Mouse (Mus musculus) heart, embryonic 12.5 days (tissue): Measurements from ENCODE around the gene Syngap1. TPM values are rescaled to one million over a fixed set of nuclear protein-coding genes. Genes with fewer than 3 reads are reported as not detected.

ENCODE experiments used
- ATAC-seq: fragments of 200-750 bp; cut with Nextera tagmentation; 2 replicates; pipeline ENCODE4 v1.8.0; 2017; ENCODE audit warnings: moderate TSS enrichment, moderate library complexity; ENCODE audit not compliant: insufficient number of reproducible peaks, low FRiP score
- H3K27ac ChIP-seq: fragments of 300-500 bp; sonication (generic); 2 replicates; pipeline ENCODE4 v1.5.1; 2016; ENCODE audit warnings: mild to moderate bottlenecking, moderate library complexity; ENCODE audit not compliant: poor library complexity, severe bottlenecking
- H3K27me3 ChIP-seq: fragments of 300-500 bp; sonication (generic); replicated peaks from 2 replicates; pipeline ENCODE4 v1.6.1; 2016; ENCODE audit warnings: mild to moderate bottlenecking, moderate library complexity
- H3K36me3 ChIP-seq: fragments of 300-500 bp; sonication (generic); 2 replicates; pipeline ENCODE4 v1.6.1; 2016; ENCODE audit warnings: mild to moderate bottlenecking, moderate library complexity
- H3K4me1 ChIP-seq: fragments of 300-500 bp; sonication (generic); replicated peaks from 2 replicates; pipeline ENCODE4 v1.6.1; 2016; ENCODE audit warnings: mild to moderate bottlenecking
- H3K4me2 ChIP-seq: fragments of 300-500 bp; sonication (generic); 2 replicates; pipeline ENCODE4 v1.6.1; 2016; ENCODE audit warnings: mild to moderate bottlenecking, moderate library complexity
- H3K4me3 ChIP-seq: fragments of 300-500 bp; sonication (generic); 2 replicates; pipeline ENCODE4 v1.5.1; 2016; ENCODE audit warnings: mild to moderate bottlenecking
- H3K9ac ChIP-seq: fragments of 300-500 bp; sonication (generic); 2 replicates; pipeline ENCODE4 v1.6.1; 2016; ENCODE audit warnings: mild to moderate bottlenecking, moderate library complexity
- H3K9me3 ChIP-seq: fragments of 300-500 bp; sonication (generic); replicated peaks from 2 replicates; pipeline ENCODE4 v1.6.1; 2016; ENCODE audit warnings: mild to moderate bottlenecking, moderate library complexity
- WGBS: fragments of 180-500 bp; shearing (Covaris S2); methylation state at CpG from one replicate; pipeline ENCODE4 v1.1.7; 2016; 5-methylcytosine and 5-hydroxymethylcytosine counted together
- polyA plus RNA-seq: library from polyadenylated mRNA; unstranded; fragments of >200 nt; fragmentation: Nextera tagmentation; extraction: Ambion mirVana; gene quantifications from 2 replicates; pipeline ENCODE4 v1.2.1, GENCODE M21; 2016

Syngap1 gene
- polyA plus RNA-seq, 1 experiment from 2014 or later = 2.2 TPM

GRCm38 (mm10) chr17:26948316-26949050 lies 7.4 kb downstream of the Syngap1 start:
- under 1% methylated on average over 23 of the region's 87 CpGs for WGBS
- no peak for ATAC-seq
- H3K4me3 ChIP-seq = peak overlapping the region; percentile 92
- peak overlapping the region; percentile 100 for H3K4me2 ChIP-seq
- H3K27ac ChIP-seq = peak overlapping the region; percentile 68
- no peaks in the 10 kb centered on the region for H3K9me3 ChIP-seq
- H3K27me3 ChIP-seq = no peaks in the 10 kb centered on the region
- H3K4me1 ChIP-seq = peaks cover 76% of the 10 kb centered on the region
- no peaks in the 10 kb centered on the region for H3K36me3 ChIP-seq
- H3K9ac ChIP-seq = peak overlapping the region; percentile 93

DNA sequence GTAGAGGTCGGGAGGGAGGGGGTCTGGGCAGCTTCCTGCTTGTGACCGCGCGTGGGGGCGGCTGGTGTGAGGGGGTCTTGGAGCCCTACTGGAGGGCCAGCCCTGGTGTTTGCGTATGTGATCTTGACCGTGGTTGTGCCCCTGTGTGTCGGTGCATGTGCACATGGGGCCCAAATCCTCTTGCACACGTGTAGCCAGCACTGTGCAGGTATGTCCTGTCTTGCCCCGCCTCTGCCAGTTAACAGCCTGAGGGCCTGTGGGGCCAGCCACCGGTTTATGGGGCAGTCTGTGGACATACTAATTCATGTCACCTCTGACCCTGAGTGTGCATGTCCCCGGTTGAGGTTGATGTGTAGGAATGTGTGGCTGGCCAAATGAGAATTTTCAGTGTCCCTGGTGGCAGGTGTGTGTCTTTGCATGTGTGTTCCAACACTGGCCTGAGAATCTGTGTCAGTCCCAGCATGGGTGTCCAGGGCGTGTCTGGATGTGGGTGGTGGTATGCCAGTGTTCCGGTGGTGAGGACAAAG lies 8.1 kb downstream of the Syngap1 start:
- peak overlapping the region; percentile 68; the same call in 1 of the 2 replicates for H3K27ac ChIP-seq
- no peaks in the 10 kb centered on the region for H3K27me3 ChIP-seq
- H3K4me1 ChIP-seq = peaks cover 82% of the 10 kb centered on the region
- H3K4me2 ChIP-seq = peak overlapping the region; percentile 100
- peak overlapping the region; percentile 93 for H3K9ac ChIP-seq
- ATAC-seq = 0 out of 2 replicates have a peak, but pooled peaks have one; percentile 3
- WGBS = 12% methylated on average over 13 of the region's 14 CpGs
- H3K9me3 ChIP-seq = no peaks in the 10 kb centered on the region
- peak overlapping the region; percentile 92 for H3K4me3 ChIP-seq
- H3K36me3 ChIP-seq = no peaks in the 10 kb centered on the region

DNA sequence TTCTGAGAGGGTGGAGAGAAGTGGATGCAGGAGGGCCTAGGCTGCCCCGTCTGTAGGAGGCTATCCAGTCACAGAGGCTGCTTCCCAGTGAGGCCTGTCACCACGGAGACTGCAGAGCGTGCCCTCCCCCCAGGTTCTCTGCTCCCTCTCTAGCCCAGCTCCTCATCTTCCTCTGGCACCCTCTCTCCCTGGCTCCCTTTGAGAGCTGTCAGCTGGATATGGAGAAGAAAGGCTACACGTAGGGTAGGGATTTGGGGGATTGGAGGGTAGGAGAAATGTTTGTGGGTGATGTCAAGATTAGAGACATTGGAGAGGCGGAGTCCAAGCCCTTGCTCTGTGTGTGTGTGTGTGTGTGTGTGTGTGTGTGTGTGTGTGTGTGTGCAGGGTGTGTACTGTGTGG lies 8.8 kb downstream of the Syngap1 start:
- ATAC-seq = no peak
- Histone ChIP-seq H3K9me3 (no peaks in the 10 kb centered on the region), H3K4me1 (peaks cover 88% of the 10 kb centered on the region), H3K9ac (0 out of 2 replicates have a peak overlapping the region, but pooled peaks have one; percentile 17), H3K27me3 (no peaks in the 10 kb centered on the region), H3K4me2 (peak overlapping the region; percentile 100), H3K27ac (peak overlapping the region; percentile 68), H3K4me3 (no peak overlapping the region), H3K36me3 (no peaks in the 10 kb centered on the region)
- WGBS = 48% methylated on average over 5 of the region's 5 CpGs

DNA sequence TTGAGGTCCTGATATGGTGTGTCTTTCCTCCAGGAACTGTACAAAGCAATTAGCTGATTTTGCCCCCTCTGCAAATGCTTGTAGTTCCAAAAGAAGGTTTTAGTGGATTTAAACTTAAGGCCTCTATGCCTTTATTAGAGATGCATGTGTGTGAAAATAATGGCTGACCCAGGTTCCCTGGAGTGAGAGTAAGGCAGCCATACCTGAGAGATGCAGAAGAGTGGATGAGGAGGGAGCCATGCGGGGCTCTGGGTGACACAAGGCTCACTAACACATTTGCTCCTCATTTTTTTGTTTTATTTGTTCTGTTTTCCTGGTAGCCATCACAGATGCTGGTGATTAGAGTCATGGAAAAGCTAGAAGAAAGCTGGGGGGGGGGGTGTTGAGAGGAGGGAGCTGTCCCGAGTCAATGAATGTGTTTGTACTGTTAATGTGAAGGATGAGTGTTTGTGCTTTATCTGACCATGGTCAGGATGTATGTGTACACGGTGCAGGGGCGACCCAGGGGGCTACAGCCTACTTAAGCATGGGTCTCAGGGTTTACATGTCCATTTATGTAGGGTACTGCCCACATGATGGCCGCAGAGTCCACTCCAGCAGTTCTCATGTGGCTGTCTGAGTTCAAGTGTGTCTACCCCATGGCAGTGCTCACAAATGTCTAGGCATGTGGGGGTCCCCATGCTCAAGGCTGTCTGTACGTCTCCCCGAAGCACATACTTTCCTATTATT lies 9.7 kb downstream of the Syngap1 start:
- no peak overlapping the region; the same call in 1 of the 2 replicates for H3K27ac ChIP-seq
- peak overlapping the region; percentile 66; the same call in 1 of the 2 replicates for H3K9ac ChIP-seq
- peak overlapping the region; percentile 75 for H3K4me2 ChIP-seq
- peak overlapping the region; percentile 40 for H3K4me3 ChIP-seq
- peaks cover 88% of the 10 kb centered on the region for H3K4me1 ChIP-seq
- 38% methylated on average over 7 of the region's 7 CpGs for WGBS
- no peak for ATAC-seq
- peaks cover 8% of the 10 kb centered on the region; the same call in 1 of the 2 replicates for H3K36me3 ChIP-seq
- H3K27me3 ChIP-seq = no peaks in the 10 kb centered on the region
- H3K9me3 ChIP-seq = no peaks in the 10 kb centered on the region

GRCm38 (mm10) chr17:26951406-26951805 lies 10.4 kb downstream of the Syngap1 start:
- peaks cover 11% of the 10 kb centered on the region for H3K36me3 ChIP-seq
- 0 out of 2 replicates have a peak, but pooled peaks have one; percentile 23 for ATAC-seq
- no peak overlapping the region; the same call in 1 of the 2 replicates for H3K27ac ChIP-seq
- H3K4me1 ChIP-seq = peaks cover 83% of the 10 kb centered on the region
- H3K4me3 ChIP-seq = peak overlapping the region; percentile 40
- 2% methylated on average over 10 of the region's 11 CpGs for WGBS
- H3K9me3 ChIP-seq = no peaks in the 10 kb centered on the region
- H3K27me3 ChIP-seq = no peaks in the 10 kb centered on the region
- H3K4me2 ChIP-seq = peak overlapping the region; percentile 75
- H3K9ac ChIP-seq = peak overlapping the region; percentile 66

DNA sequence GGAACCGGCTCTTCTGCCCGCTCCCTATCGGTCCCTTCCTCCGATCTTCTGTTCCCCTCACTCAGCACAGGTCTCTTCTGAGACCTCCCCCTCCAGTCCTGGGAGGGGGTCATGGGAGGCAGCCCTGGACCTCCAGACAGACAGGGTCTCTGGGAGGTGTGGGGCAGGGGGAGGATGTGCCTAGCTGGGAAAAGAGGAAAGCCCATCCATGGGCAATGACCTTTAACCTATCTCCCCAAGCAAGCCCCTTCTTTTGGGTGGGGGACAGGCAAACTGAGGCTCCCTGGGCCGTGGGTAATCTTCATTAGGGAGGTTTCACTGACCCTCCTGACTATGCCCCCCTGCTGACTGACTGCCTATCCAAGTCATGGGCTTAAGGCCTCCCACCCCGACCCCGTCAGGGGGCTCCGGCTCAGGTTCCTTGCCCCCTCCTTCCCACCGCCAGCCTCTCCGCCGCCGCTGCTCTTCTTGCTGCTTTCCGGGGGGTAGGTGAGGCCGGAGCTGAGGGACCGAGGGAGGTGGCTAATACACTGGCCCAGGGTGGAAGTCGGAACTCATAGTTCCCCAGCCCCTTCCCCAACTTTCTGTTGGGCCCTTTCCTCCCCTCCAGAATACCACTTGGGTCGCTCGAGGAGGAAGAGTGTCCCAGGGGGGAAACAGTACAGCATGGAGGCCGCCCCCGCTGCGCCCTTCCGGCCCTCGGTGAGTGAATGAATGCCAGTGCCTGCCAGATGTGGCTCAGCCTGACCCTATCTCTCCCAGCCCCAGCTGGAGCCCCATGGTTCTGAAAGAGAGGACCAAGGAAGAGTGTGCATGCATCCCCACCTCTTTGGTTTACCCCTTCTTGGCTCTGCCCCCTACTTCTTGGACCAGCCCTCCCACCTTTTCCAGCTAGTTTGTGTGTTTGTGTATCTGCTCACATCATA lies 11.2 kb downstream of the Syngap1 start:
- H3K9ac ChIP-seq = peak overlapping the region; percentile 66
- H3K27ac ChIP-seq = peak overlapping the region; percentile 95
- no peaks in the 10 kb centered on the region for H3K27me3 ChIP-seq
- peaks cover 79% of the 10 kb centered on the region for H3K4me1 ChIP-seq
- H3K9me3 ChIP-seq = no peaks in the 10 kb centered on the region
- H3K4me3 ChIP-seq = peak overlapping the region; percentile 40
- H3K36me3 ChIP-seq = peaks cover 18% of the 10 kb centered on the region
- peak overlapping the region; percentile 75 for H3K4me2 ChIP-seq
- ATAC-seq = no peak
- 5% methylated on average over 23 of the region's 23 CpGs for WGBS

- H3K36me3 ChIP-seq = peaks cover 28% of the 10 kb centered on the region
- H3K4me3 ChIP-seq = peak overlapping the region; percentile 33; the same call in 1 of the 2 replicates
- WGBS = 22% methylated on average over 6 of the region's 6 CpGs
- peak overlapping the region; percentile 95 for H3K27ac ChIP-seq
- H3K9me3 ChIP-seq = no peaks in the 10 kb centered on the region
- peak overlapping the region; percentile 66; the same call in 1 of the 2 replicates for H3K9ac ChIP-seq
- peaks cover 73% of the 10 kb centered on the region for H3K4me1 ChIP-seq
- H3K4me2 ChIP-seq = peak overlapping the region; percentile 75
- H3K27me3 ChIP-seq = no peaks in the 10 kb centered on the region
- no peak for ATAC-seq
Observed at GRCm38 (mm10) chr17:26953201-26953600, 12.1 kb downstream of the Syngap1 start.

DNA sequence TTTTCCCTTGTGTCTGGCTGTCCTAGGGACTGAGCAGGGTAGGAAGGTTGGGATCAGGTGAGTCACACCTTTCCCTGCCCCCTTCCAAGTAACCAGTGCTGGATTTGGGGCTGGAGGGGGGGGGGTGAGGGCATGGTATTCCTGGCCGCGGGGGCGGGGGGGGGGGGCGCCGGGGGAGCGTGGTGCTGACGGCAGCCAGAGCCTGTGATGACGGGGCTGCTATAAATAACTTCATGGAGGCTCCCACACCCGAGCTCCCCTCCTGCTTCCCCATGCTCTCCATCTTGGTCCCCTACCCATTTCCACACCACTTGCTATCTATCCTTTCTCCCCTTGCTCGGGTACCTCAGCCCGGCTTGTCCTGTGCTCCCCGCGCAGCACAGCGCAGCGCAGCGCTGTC lies 12.7 kb downstream of the Syngap1 start:
- H3K4me1 ChIP-seq = peaks cover 72% of the 10 kb centered on the region
- no peaks in the 10 kb centered on the region for H3K27me3 ChIP-seq
- peak overlapping the region; percentile 33 for H3K4me3 ChIP-seq
- WGBS = 5% methylated on average over 16 of the region's 16 CpGs
- ATAC-seq = no peak
- peak overlapping the region; percentile 75 for H3K4me2 ChIP-seq
- H3K36me3 ChIP-seq = peaks cover 33% of the 10 kb centered on the region
- H3K9ac ChIP-seq = peak overlapping the region; percentile 66; the same call in 1 of the 2 replicates
- peak overlapping the region; percentile 95 for H3K27ac ChIP-seq
- H3K9me3 ChIP-seq = no peaks in the 10 kb centered on the region

DNA sequence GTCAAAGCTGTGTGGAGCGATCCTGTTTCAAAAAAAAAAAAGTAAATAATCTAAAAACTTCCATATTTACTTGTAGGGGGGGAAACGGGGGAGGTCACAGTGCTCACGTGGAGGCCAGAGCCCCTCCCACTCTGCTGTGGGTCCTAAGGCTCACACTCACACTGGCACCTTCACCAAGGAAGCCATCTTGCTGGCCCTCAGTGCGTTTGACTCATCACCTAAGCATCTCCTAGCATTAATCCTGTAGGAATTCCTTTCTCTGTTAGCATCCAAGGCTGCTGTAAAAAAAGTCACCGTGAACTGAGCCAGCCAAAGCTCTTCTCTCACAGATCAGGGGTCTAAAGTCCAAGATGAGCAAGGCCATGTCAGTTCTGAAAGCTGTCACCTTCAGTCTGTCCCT lies 15.3 kb downstream of the Syngap1 start:
- no peaks in the 10 kb centered on the region for H3K27me3 ChIP-seq
- ATAC-seq = no peak
- 72% methylated on average over 5 of the region's 5 CpGs for WGBS
- H3K4me1 ChIP-seq = peaks cover 46% of the 10 kb centered on the region
- H3K27ac ChIP-seq = no peak overlapping the region
- H3K4me2 ChIP-seq = no peak overlapping the region
- H3K9ac ChIP-seq = no peak overlapping the region
- H3K4me3 ChIP-seq = no peak overlapping the region
- H3K36me3 ChIP-seq = peaks cover 58% of the 10 kb centered on the region
- H3K9me3 ChIP-seq = no peaks in the 10 kb centered on the region

DNA sequence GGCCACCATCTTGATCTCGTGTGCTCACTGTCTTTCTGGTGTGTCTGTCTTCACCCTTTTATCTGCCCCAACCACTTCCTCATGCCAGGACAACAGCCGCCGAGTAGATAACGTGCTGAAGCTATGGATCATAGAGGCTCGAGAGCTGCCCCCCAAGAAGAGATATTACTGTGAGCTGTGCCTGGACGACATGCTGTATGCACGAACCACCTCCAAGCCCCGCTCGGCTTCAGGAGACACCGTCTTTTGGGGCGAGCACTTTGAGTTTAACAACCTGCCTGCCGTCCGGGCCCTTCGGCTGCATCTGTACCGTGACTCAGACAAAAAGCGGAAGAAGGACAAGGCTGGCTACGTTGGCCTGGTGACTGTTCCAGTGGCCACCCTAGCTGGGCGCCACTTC lies 15.8 kb downstream of the Syngap1 start:
- H3K27ac ChIP-seq = no peak overlapping the region
- no peak overlapping the region for H3K4me2 ChIP-seq
- H3K9ac ChIP-seq = no peak overlapping the region
- peaks cover 63% of the 10 kb centered on the region for H3K36me3 ChIP-seq
- H3K4me1 ChIP-seq = peaks cover 40% of the 10 kb centered on the region
- ATAC-seq = no peak
- H3K4me3 ChIP-seq = no peak overlapping the region
- WGBS = 62% methylated on average over 18 of the region's 18 CpGs
- H3K27me3 ChIP-seq = no peaks in the 10 kb centered on the region
- no peaks in the 10 kb centered on the region for H3K9me3 ChIP-seq
